10 mouse cellular contexts compared by ENCODE assay signal in genomic region chr13:89540301-89540982, GRCm38 (mm10). TPM values are rescaled to one million over a fixed set of nuclear protein-coding genes. Genes with fewer than 3 reads are reported as not detected.
DNase-seq lines count a peak whose midpoint lies in the region; ATAC-seq and TF ChIP-seq lines count a peak whose summit lies in the region.
"Had no signal": no experiment of that assay in that cellular context is flagged by ENCODE, and none has a peak within 500 bp of the region (broad histone marks: within the 10 kb centered on the region; RNA-seq: fewer than 3 reads in every experiment).

No protein-coding gene starts in this region.

- peak; percentile 72 for DNase-seq in forebrain, embryonic 11.5 days (ENCODE audit: low spot score)
- no peak for DNase-seq in forebrain, postnatal 0 days
- DNase-seq in kidney, postnatal 0 days (ENCODE audit: low spot score): peak; percentile 28
- DNase-seq in kidney, adult 11 months: no peak
- DNase-seq in embryo, embryonic 11 days: peak; percentile 64
- peak; percentile 65 for DNase-seq in limb, embryonic 14.5 days (ENCODE audit: low spot score)
- no peak for DNase-seq in gastrocnemius, postnatal 14 days
- DNase-seq in urinary bladder, adult 2 months (ENCODE audit: low spot score): no peak

- H3K9ac ChIP-seq in forebrain, embryonic 11.5 days (ENCODE audit: low read length): no peak overlapping the region
- H3K9ac ChIP-seq in forebrain, postnatal 0 days: no peak overlapping the region
- no peak overlapping the region for H3K9ac ChIP-seq in kidney, postnatal 0 days (ENCODE audit: low read depth, low read length)
- peak overlapping the region; percentile 71 for H3K9ac ChIP-seq in limb, embryonic 14.5 days (ENCODE audit: low read depth, low read length, severe bottlenecking)

- H3K27ac ChIP-seq in forebrain, embryonic 11.5 days (ENCODE audit: low read depth, low read length): 0 out of 2 replicates have a peak overlapping the region, but pooled peaks have one; percentile 18
- H3K27ac ChIP-seq in forebrain, postnatal 0 days (ENCODE audit: low read depth, low read length): no peak overlapping the region
- no peak overlapping the region for H3K27ac ChIP-seq in kidney, postnatal 0 days
- H3K27ac ChIP-seq in limb, embryonic 14.5 days (replicated peaks; ENCODE audit: low read depth, low read length): peak overlapping the region; percentile 82

- H3K4me2 ChIP-seq in forebrain, embryonic 11.5 days (ENCODE audit: low read depth, low read length, severe bottlenecking): peak overlapping the region; percentile 0; the same call in 1 of the 2 replicates
- no peak overlapping the region for H3K4me2 ChIP-seq in forebrain, postnatal 0 days (ENCODE audit: low read depth)
- H3K4me2 ChIP-seq in kidney, postnatal 0 days (ENCODE audit: low read length): peak overlapping the region; percentile 1; the same call in 1 of the 2 replicates
- H3K4me2 ChIP-seq in limb, embryonic 14.5 days (replicated peaks; ENCODE audit: low read depth, low read length, severe bottlenecking): peak overlapping the region; percentile 91

- H3K9me3 ChIP-seq in forebrain, embryonic 11.5 days (ENCODE audit: control insufficient read depth, low read length): no peaks in the 10 kb centered on the region
- H3K9me3 ChIP-seq in forebrain, postnatal 0 days (ENCODE audit: low read length): no peaks in the 10 kb centered on the region
- H3K9me3 ChIP-seq in kidney, postnatal 0 days (replicated peaks; ENCODE audit: low read length): no peaks in the 10 kb centered on the region
- H3K9me3 ChIP-seq in limb, embryonic 14.5 days (ENCODE audit: control insufficient read depth, low read length): no peaks in the 10 kb centered on the region

- no peaks in the 10 kb centered on the region for H3K36me3 ChIP-seq in forebrain, embryonic 11.5 days (ENCODE audit: control insufficient read depth, insufficient read depth, low read length)
- no peaks in the 10 kb centered on the region for H3K36me3 ChIP-seq in forebrain, postnatal 0 days (ENCODE audit: insufficient read depth)
- no peaks in the 10 kb centered on the region for H3K36me3 ChIP-seq in kidney, postnatal 0 days (ENCODE audit: insufficient read depth, low read length)
- H3K36me3 ChIP-seq in limb, embryonic 14.5 days (ENCODE audit: control insufficient read depth, insufficient read depth, low read length): no peaks in the 10 kb centered on the region

- H3K27me3 ChIP-seq in forebrain, embryonic 11.5 days (ENCODE audit: control insufficient read depth, insufficient read depth, low read length): no peaks in the 10 kb centered on the region
- H3K27me3 ChIP-seq in forebrain, postnatal 0 days (ENCODE audit: insufficient read depth, low read length): no peaks in the 10 kb centered on the region
- no peaks in the 10 kb centered on the region for H3K27me3 ChIP-seq in kidney, postnatal 0 days (ENCODE audit: insufficient read depth, low read length)
- H3K27me3 ChIP-seq in limb, embryonic 14.5 days (ENCODE audit: control insufficient read depth, insufficient read depth, low read length): no peaks in the 10 kb centered on the region

- no peak for TF ChIP-seq CTCF in forebrain, postnatal 0 days (IDR thresholded peaks at IDR 0.05; ENCODE audit: low read depth)
- no peak for TF ChIP-seq CTCF in kidney, postnatal 0 days (IDR thresholded peaks at IDR 0.05; ENCODE audit: low read depth)

- no peak overlapping the region for H3K4me3 ChIP-seq in forebrain, embryonic 11.5 days (ENCODE audit: low read depth, low read length)
- no peak overlapping the region for H3K4me3 ChIP-seq in forebrain, postnatal 0 days (ENCODE audit: low read depth, low read length)
- H3K4me3 ChIP-seq in kidney, postnatal 0 days (replicated peaks; ENCODE audit: low read depth, low read length): no peak overlapping the region
- H3K4me3 ChIP-seq in limb, embryonic 14.5 days (replicated peaks; ENCODE audit: low read length): peak overlapping the region; percentile 59

- intact Hi-C loops in gastrocnemius, postnatal 14 days (cut with DNase I; ENCODE audit: low total_unique reads): no loop called here

- H3K4me1 ChIP-seq in forebrain, embryonic 11.5 days (replicated peaks; ENCODE audit: control insufficient read depth, insufficient read depth, low read length): peaks cover 4% of the 10 kb centered on the region; the same call in 1 of the 2 replicates
- H3K4me1 ChIP-seq in forebrain, postnatal 0 days (ENCODE audit: insufficient read depth): no peaks in the 10 kb centered on the region
- H3K4me1 ChIP-seq in kidney, postnatal 0 days (replicated peaks; ENCODE audit: insufficient read depth, low read length): no peaks in the 10 kb centered on the region; the same call in 1 of the 2 replicates
- H3K4me1 ChIP-seq in limb, embryonic 14.5 days (ENCODE audit: control insufficient read depth, insufficient read depth, low read length): peaks cover 8% of the 10 kb centered on the region; the same call in 1 of the 2 replicates

- TF ChIP-seq POLR2A in limb, embryonic 14.5 days (IDR thresholded peaks at IDR 0.05; ENCODE audit: borderline replicate concordance, extremely low read depth, insufficient read depth, insufficient read length): 0 out of 2 replicates have a peak, but pooled peaks have one; percentile 26

- peak; percentile 29; the same call in 1 of the 2 replicates for ATAC-seq in forebrain, embryonic 11.5 days (replicated peaks; ENCODE audit: low FRiP score)
- no peak for ATAC-seq in forebrain, postnatal 0 days
- ATAC-seq in kidney, postnatal 0 days (replicated peaks; ENCODE audit: low FRiP score, low read depth): peak; percentile 37
- peak; percentile 56 for ATAC-seq in limb, embryonic 14.5 days (ENCODE audit: low FRiP score, low read depth)

- WGBS in forebrain, embryonic 11.5 days: 25% methylated on average over 11 of the region's 11 CpGs
- 47% methylated on average over 11 of the region's 11 CpGs for WGBS in forebrain, postnatal 0 days
- WGBS in kidney, postnatal 0 days: 25% methylated on average over 11 of the region's 11 CpGs
- WGBS in limb, embryonic 14.5 days: 6% methylated on average over 11 of the region's 11 CpGs

RNA-seq across cellular contexts. Expression of gene Hapln1, which starts 0.8 kb away (rescaled TPM):
- polyA plus RNA-seq in forebrain, embryonic 11.5 days (2014; fragmentation: Nextera tagmentation; extraction: Ambion mirVana): 18.6 and 19.7 TPM in 2 replicates
- 4.5 TPM in 2 replicates for total RNA-seq in forebrain, postnatal 0 days (2014; rRNA removed)
- 1.1 TPM in 2 replicates for polyA plus RNA-seq in forebrain, postnatal 0 days (2015; fragmentation: Nextera tagmentation; extraction: Ambion mirVana)
- 2.8 and 3.7 TPM in 2 replicates for polyA plus RNA-seq in kidney, postnatal 0 days (2015; fragmentation: Nextera tagmentation; extraction: Ambion mirVana)
- polyA plus RNA-seq in limb, embryonic 14.5 days (2012; rRNA removed): 91.9 and 109 TPM in 2 replicates
- polyA plus RNA-seq in limb, embryonic 14.5 days (2014; fragmentation: Nextera tagmentation; extraction: Ambion mirVana): 41.8 and 46.1 TPM in 2 replicates
- under 1 TPM; 0.49 to 0.94 TPM for total RNA-seq in gastrocnemius, postnatal 14 days (2021)
- 1.1 and 1.2 TPM in 2 replicates for polyA plus RNA-seq in urinary bladder, adult 2 months (2012; rRNA removed)
- total RNA-seq: hematopoietic stem cell, adult 5-6 weeks had no signal
- polyA plus RNA-seq: spleen, adult 2 months had no signal

Comparison
In these comparisons a context has a peak if more than half of its experiments do, and no peak if none do; other contexts are left out.
1. DNase-seq: peak in forebrain, embryonic 11.5 days (single experiment), kidney, postnatal 0 days (single experiment), embryo, embryonic 11 days (single experiment) and limb, embryonic 14.5 days (single experiment); none in forebrain, postnatal 0 days (single experiment), kidney, adult 11 months (single experiment), gastrocnemius, postnatal 14 days (single experiment) and urinary bladder, adult 2 months (single experiment).
2. H3K27ac ChIP-seq: peak in forebrain, embryonic 11.5 days (single experiment) and limb, embryonic 14.5 days (single experiment); none in forebrain, postnatal 0 days (single experiment) and kidney, postnatal 0 days (single experiment).